Mouse (Mus musculus): ENCODE results near the gene Nepro.

Gene Nepro

DNA sequence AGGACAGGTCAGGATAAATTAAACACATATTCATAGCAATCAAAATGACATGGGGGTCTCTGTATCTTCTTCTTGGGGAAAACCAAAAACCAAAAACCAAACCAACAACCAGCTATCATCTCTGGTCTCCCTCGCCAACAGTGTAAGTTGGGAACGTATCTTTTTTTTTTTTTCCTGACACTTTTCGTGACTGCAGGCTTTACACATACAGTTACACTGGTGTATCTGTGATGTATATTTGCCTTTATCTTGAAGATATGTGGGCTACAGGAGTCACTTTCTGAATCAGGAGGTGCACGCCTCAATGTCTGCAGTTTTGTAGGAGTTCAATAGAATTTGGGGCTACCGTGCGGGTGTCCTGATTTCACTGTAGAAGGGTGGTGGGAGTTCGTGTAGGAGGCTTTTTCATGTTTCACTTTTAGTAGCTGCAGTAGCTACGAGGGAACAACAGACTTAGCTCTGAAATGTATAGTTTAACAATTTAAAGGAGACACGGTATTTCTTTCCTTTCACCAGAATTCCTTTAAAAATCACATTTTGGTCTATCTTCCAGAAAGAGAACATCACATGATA, 42.3 kb downstream of the Nepro start:
- in situ Hi-C loops (cut with MboI, MseI) = loop anchor here (10.0 kb wide), 1 partner anchor 368 kb away; no protein-coding TSS in a partner anchor

- in situ Hi-C loops (cut with MboI, MseI) = loop anchor here (10.0 kb wide), 1 partner anchor 367 kb away; no protein-coding TSS in a partner anchor
Observed at GRCm38 (mm10) chr16:44767506-44767905, 43.4 kb downstream of the Nepro start.

DNA sequence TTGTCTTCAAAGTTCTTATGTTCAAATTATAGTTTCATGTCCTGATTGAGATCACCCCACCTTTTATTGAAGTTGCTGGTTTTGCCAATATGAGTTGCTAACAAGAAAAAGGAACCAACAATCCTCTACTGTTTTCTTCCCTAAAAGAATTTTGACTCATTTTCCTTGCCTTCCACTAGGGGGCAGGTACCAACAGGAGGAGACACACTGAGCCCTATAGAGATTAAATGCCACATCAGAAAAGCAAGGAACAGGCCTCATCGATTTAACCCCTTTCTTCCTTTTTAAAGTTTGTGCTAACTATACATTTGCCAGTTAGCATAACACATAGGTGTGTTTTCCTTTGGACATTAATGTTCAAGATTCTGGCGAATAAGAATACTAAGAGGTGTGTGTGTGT, 43.9 kb downstream of the Nepro start:
- in situ Hi-C loops (cut with MboI, MseI) = loop anchor here (10.0 kb wide), 1 partner anchor 367 kb away; no protein-coding TSS in a partner anchor

- in situ Hi-C loops (cut with MboI, MseI) = no loop called here
Observed at GRCm38 (mm10) chr16:44772577-44772976, 48.5 kb downstream of the Nepro start.

DNA sequence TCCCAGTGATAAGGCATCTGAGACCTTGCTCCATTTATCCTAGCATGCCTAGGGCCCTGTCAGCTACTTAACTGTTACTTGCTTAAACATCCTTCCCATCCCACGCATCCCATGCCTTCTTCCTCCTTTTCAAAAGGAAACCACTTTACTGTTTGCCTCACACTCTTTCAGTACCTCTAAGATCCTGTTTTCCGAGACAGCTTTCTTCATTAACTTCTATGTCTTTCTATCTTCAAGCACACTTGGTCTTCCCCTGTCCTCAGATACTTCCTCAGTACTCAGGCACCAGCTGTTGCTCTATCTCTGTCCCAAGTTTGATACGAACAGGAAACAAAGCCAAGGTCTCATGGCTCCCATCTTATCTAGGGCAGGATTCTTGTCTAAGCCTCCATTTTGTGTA, 49.6 kb downstream of the Nepro start:
- in situ Hi-C loops (cut with MboI, MseI) = no loop called here

DNA sequence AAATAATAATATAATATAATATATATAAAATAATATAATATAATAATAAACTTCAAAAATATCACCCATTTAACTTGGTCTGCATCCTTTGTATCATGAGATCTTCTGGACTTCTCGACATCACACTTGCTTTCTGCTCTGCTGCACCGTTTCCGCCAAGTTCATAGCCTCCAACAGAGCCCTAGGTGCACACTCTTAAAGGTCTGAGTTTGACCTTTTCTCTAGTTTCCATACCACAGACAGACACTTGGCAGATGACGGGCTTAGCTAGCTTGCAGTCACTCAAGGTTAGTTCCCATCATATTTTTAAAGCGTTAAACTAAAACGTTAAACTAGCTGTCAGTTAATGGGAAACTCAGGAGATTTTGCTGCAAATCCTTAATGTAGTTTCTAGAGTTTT, 50.1 kb downstream of the Nepro start:
- in situ Hi-C loops (cut with MboI, MseI) = no loop called here

GRCm38 (mm10) chr16:44778538-44779147, 54.5 kb downstream of the Nepro start:
- in situ Hi-C loops (cut with MboI, MseI) = no loop called here

GRCm38 (mm10) chr16:44779494-44779893, 55.4 kb downstream of the Nepro start:
- in situ Hi-C loops (cut with MboI, MseI) = no loop called here

GRCm38 (mm10) chr16:44780751-44781150, 56.6 kb downstream of the Nepro start:
- in situ Hi-C loops (cut with MboI, MseI) = no loop called here

Data from T-helper 1 cell (primary cell).